Mouse (Mus musculus) erythroid progenitor cell, adult 5-6 weeks (primary cell): ENCODE data around the gene Cyp2w1. TPM values are rescaled to one million over a fixed set of nuclear protein-coding genes. Genes with fewer than 3 reads are reported as not detected.
A peak's percentile ranks its signal among the peaks of the same experiment; 100 is the strongest.

Experiments used
- ATAC-seq: replicated peaks from 2 replicates; pipeline ENCODE4 v1.8.0; 2016; ENCODE audit warnings: moderate number of reproducible peaks, mild to moderate bottlenecking, moderate TSS enrichment, inconsistent platforms; ENCODE audit not compliant: poor library complexity, low FRiP score, severe bottlenecking
- total RNA-seq, 2 experiments: library from RNA; stranded (forward) in 1 of 2; stranded (reverse) in 1 of 2; fragments of 150-400 nt in 1 of 2; fragments of 186-747, 209-891 nt in 1 of 2; gene quantifications; 2 replicates each; pipeline versions ENCODE4 v1.2.3 to v1.2.4; 2015 to 2017; ENCODE audit warnings: low replicate concordance in 2 of 2

Gene Cyp2w1
- total RNA-seq, 2 experiments from 2014 or later: not detected

DNA sequence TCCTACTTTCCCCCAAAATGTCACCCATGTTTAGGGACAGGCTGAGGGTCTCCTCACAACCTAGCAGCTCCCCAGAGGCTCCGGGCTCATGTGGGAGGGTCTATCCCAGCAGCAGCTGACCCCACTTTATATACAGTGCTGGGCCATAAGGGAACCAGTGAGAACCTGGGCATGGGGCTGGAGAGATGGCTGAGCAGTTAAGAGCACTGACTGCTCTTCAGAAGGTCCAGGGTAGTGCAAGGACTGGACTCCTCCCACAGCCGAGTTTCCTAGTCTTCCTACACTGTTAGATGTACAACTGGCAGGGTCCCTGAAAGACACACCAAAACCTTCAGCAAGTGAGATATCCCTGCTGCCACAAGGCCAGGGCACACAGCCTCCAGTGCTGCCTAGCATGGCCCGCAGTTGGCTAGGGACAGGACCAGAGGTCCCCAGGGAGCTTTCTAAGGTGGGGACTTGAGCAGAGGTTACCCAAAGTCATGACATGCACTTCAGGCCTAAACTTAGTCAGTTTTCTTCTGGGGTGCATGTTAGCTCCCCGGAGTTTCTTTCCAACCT is 45.0 kb downstream of the Cyp2w1 start:
- ATAC-seq: no peak

DNA sequence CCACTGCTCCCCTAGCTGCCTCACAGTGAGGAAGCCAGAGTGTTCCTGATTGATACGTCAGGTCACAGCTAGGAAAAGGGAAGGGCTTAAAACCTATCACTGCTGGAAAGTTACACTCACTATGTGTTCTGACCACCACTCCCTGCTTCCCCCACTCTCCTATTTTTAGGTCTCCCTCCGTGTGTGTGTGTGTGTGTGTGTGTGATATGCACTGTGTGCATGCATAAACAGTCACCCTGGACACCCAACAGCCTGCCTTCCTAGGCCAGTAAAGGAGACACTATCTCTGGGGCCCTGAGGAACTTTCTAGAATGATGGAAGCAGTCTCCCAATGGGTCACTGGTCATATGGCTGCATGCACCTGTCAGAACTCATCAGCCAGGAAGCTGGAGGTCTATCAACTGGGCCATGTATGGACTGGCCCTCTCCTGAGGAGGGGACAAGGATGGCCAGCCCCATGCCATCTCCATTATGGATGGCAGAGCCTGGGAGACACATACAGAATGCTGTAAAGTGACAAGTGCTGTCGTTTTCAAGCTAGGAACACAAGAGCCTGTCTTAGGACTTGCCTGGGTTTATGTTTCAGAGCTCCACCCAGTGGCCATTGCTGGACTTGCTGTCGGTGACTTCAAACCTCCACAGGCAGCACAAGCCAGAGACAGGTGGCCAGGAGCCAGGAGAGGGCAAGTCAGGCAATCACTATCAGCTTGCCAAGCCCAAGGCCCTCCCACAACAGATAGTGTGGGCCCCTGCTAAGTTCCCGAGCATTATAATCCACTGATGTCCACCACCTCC is 45.7 kb downstream of the Cyp2w1 start:
- ATAC-seq: peak; percentile 87

DNA sequence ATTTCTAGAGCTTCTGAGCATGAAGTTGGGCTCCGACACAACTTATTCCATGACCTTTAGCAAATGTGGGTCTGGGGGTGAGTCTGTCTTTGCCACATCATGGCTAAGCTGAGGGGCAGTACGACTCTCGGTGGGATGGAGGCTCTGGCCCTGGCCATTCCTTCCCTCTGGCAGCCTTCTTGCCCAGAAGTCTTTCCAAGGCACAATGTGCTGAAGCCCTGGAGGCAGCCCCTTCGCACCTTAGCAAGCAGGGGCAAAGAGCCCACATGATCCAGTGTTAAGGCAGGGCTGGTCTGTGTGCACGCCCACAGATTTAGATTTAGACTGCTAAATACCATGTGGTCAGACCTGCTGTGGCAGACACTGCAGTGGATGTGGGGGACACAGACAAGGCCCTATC is 46.4 kb downstream of the Cyp2w1 start:
- no peak for ATAC-seq

DNA sequence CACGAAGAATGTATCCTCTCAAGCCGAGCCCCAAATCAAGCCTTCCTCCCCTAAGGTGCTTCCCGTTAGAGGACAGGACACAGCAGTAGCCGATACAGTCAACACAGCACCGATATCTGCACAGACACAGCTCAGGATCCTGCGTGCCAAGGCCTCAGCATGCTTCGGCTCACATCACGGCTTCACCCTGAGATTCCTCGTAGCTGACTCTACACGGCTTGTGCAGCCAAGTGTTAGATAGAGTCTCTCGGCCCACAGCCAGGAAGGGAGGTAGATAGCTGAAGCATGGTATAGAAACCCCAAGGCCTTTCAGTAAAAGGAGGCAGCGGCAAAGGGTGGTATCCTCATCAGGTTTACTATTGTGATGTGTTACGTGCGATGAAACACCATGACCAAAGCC is 47.6 kb downstream of the Cyp2w1 start:
- no peak for ATAC-seq

DNA sequence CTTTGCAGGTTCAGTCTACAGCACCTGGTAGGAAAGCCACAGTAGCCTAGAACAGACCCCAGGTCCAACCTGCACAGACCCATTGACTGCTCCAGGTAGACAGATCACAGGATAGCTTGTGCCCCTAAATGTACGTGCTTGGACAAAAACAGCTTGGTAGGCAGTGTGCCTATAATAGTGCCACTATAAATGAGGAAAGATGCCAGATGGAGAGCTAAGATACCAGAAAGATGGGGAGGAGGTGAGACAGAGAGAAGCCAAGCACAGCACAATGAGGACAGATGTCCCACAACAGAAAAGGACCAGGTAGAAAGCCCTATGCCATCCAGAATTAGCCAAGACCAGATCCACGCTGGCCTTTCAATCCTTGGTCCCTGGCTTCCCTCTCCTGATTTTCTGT is 49.7 kb downstream of the Cyp2w1 start:
- no peak for ATAC-seq

GRCm38 (mm10) chr5:139403692-139404260 is 51.4 kb downstream of the Cyp2w1 start:
- no peak for ATAC-seq

DNA sequence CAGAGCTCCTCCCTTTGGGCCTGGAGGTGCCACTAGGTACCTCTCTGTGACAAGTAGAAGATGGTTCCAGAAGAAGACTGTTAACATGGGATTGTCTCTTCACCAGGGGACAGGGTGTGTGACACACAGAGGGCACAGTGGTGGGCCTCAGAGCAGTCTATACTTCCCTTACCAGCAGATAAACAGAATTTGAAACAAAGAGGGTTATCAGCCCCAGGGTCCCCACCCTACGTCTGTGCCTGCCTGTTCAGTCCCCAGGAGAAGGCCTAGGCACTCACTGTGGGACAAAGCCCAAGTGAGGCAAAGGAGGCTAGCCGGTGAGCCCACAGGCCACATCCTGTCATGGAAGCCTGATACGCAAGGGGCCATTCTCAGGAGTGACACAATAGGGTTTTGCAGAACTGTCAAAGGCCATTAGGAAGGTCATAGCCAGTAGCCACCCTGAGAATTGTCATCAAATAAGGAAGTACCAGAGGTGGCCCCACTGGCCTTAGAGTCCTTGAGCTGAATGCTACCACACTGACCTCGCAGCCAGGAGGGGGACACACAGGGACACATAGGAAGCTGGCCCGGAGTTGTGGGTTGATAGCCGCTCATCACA is 52.5 kb downstream of the Cyp2w1 start, which contains the start of gene C130050O18Rik:
TSS of gene C130050O18Rik (plus strand) at position 480 of the 601 bp plus-strand sequence.
- no peak for ATAC-seq

GRCm38 (mm10) chr5:139405478-139405877 is 53.1 kb downstream of the Cyp2w1 start:
- ATAC-seq: no peak

- ATAC-seq: no peak
Observed at GRCm38 (mm10) chr5:139405953-139406352, 53.5 kb downstream of the Cyp2w1 start.

Other genes starting within 250 kb of the Cyp2w1 start
- gene Prkar1b, start 202.6 kb upstream of the Cyp2w1 start, total RNA-seq (2015; ENCODE audit: low replicate concordance): 0.72 TPM in 1 of 2 replicates, not detected in the other
- gene Prkar1b, start 202.6 kb upstream of the Cyp2w1 start, total RNA-seq (2017; ENCODE audit: low replicate concordance): 0.08 TPM in 1 of 2 replicates, not detected in the other
- 1.7 and 1.8 TPM in 2 replicates for gene Dnaaf5, start 202.4 kb upstream of the Cyp2w1 start, total RNA-seq (2015; ENCODE audit: low replicate concordance)
- 2.6 and 3.6 TPM in 2 replicates for gene Dnaaf5, start 202.4 kb upstream of the Cyp2w1 start, total RNA-seq (2017; ENCODE audit: low replicate concordance)
- gene Sun1, start 152.0 kb upstream of the Cyp2w1 start, total RNA-seq (2015; ENCODE audit: low replicate concordance): 77.5 and 111 TPM in 2 replicates
- 99.6 and 190 TPM in 2 replicates for gene Sun1, start 152.0 kb upstream of the Cyp2w1 start, total RNA-seq (2017; ENCODE audit: low replicate concordance)
- gene Get4, start 100.3 kb upstream of the Cyp2w1 start, total RNA-seq (2015; ENCODE audit: low replicate concordance): 35.6 and 36.4 TPM in 2 replicates
- gene Get4, start 100.3 kb upstream of the Cyp2w1 start, total RNA-seq (2017; ENCODE audit: low replicate concordance): 21.9 and 36.6 TPM in 2 replicates
- 4.2 and 5.8 TPM in 2 replicates for gene Adap1, start 27.0 kb upstream of the Cyp2w1 start, total RNA-seq (2015; ENCODE audit: low replicate concordance)
- gene Adap1, start 27.0 kb upstream of the Cyp2w1 start, total RNA-seq (2017; ENCODE audit: low replicate concordance): 3.9 and 9.5 TPM in 2 replicates
- 8.8 and 11.9 TPM in 2 replicates for gene Cox19, start 1.2 kb upstream of the Cyp2w1 start, total RNA-seq (2015; ENCODE audit: low replicate concordance)
- gene Cox19, start 1.2 kb upstream of the Cyp2w1 start, total RNA-seq (2017; ENCODE audit: low replicate concordance): 5.3 and 29.0 TPM in 2 replicates
- 34.0 and 38.9 TPM in 2 replicates for gene Gpr146, start 25.1 kb downstream of the Cyp2w1 start, total RNA-seq (2015; ENCODE audit: low replicate concordance)
- gene Gpr146, start 25.1 kb downstream of the Cyp2w1 start, total RNA-seq (2017; ENCODE audit: low replicate concordance): 37.8 and 43.8 TPM in 2 replicates
- gene C130050O18Rik, start 52.7 kb downstream of the Cyp2w1 start, total RNA-seq (2015; ENCODE audit: low replicate concordance): 2.9 TPM in 1 of 2 replicates, not detected in the other
- gene C130050O18Rik, start 52.7 kb downstream of the Cyp2w1 start, total RNA-seq (2017; ENCODE audit: low replicate concordance): 0.26 TPM in 1 of 2 replicates, not detected in the other
- gene Gper1, start 70.5 kb downstream of the Cyp2w1 start, total RNA-seq (2015; ENCODE audit: low replicate concordance): not detected in 2 replicates
- not detected in 2 replicates for gene Gper1, start 70.5 kb downstream of the Cyp2w1 start, total RNA-seq (2017; ENCODE audit: low replicate concordance)
- 4.7 TPM in 1 of 2 replicates, not detected in the other for gene 3110082I17Rik, start 107.9 kb downstream of the Cyp2w1 start, total RNA-seq (2015; ENCODE audit: low replicate concordance)
- 3.2 and 4.2 TPM in 2 replicates for gene 3110082I17Rik, start 107.9 kb downstream of the Cyp2w1 start, total RNA-seq (2017; ENCODE audit: low replicate concordance)
- gene Zfand2a, start 131.9 kb downstream of the Cyp2w1 start, total RNA-seq (2015; ENCODE audit: low replicate concordance): 7.2 and 9.2 TPM in 2 replicates
- 3.6 and 5.8 TPM in 2 replicates for gene Zfand2a, start 131.9 kb downstream of the Cyp2w1 start, total RNA-seq (2017; ENCODE audit: low replicate concordance)
- gene Uncx, start 190.9 kb downstream of the Cyp2w1 start, total RNA-seq (2015; ENCODE audit: low replicate concordance): not detected in 2 replicates
- gene Uncx, start 190.9 kb downstream of the Cyp2w1 start, total RNA-seq (2017; ENCODE audit: low replicate concordance): not detected in 2 replicates